Mouse (Mus musculus): ENCODE data around the gene Csrnp2. TPM values are rescaled to one million over a fixed set of nuclear protein-coding genes. Genes with fewer than 3 reads are reported as not detected.
"Not testable (repeated sequence)": the region's sequence is repeated elsewhere in the genome, so short reads cannot be mapped to it uniquely, and the experiment has no call there.

Csrnp2 gene
- polyA plus RNA-seq, 1 experiment from 2014 or later = 13.6 TPM

- WGBS = 88% methylated on average over 13 of the region's 13 CpGs
- Histone ChIP-seq H3K36me3 (peaks cover 84% of the 10 kb centered on the region), H3K4me1 (peaks cover 16% of the 10 kb centered on the region), H3K27ac (no peak overlapping the region), H3K4me3 (no peak overlapping the region), H3K9me3 (no peaks in the 10 kb centered on the region), H3K27me3 (ENCODE audit: insufficient read depth, poor library complexity, severe bottlenecking) (no peaks in the 10 kb centered on the region)
- no peak for DNase-seq (ENCODE audit: low spot score)
Measured at GRCm38 (mm10) chr15:100508454-100509167, 13.3 kb upstream of the Csrnp2 start.

DNA sequence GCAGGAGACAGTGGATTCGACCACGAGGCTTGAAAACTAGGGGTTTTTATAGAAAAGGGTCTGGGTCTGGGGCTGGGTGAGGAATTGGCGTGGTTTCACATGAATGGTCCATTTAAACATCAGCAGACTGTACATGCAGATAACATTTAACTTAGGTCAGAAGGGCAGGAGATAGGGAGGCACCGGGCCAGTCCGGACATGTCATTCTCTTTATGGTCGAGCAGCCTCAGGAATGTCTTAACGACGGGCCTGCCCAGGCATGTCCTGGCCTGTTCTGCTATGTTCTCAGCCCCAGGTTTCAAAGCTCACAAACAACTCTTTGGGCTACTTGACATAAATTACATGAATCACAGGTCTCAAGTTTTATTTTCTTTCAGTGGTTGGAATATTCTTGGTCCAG, 4.2 kb upstream of the Csrnp2 start:
- H3K27ac ChIP-seq; H3K9me3 ChIP-seq; H3K27me3 ChIP-seq (ENCODE audit: insufficient read depth, poor library complexity, severe bottlenecking); H3K4me3 ChIP-seq; DNase-seq (ENCODE audit: low spot score): not testable (repeated sequence)
- Histone ChIP-seq H3K4me1 (peaks cover 19% of the 10 kb centered on the region), H3K36me3 (peaks cover 14% of the 10 kb centered on the region; the same call in 1 of the 2 replicates)
- 60% methylated on average over 8 of the region's 8 CpGs for WGBS

DNA sequence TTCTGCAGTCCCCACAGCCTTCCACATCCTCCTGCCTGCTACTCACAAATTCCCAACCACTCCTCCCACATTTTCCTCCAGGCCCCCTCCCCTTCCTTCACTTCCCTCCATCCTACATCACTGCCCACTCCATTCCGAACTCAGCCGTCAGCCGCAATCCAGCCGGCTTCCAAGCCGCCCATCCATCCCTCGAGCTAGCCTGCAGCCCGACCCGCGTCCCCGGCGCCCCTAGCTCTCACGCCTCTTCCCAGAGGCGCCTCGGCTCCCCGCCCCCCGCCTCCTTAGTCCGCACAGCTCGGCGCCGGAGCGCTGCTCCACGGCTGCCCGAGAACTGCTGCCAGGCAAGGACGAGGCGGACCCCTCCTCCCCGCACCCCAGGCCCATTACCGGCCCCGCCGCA, 641 bp downstream of the Csrnp2 start:
- Histone ChIP-seq H3K27ac (peak overlapping the region; percentile 93), H3K4me3 (peak overlapping the region; percentile 75), H3K36me3 (no peaks in the 10 kb centered on the region), H3K4me1 (peaks cover 50% of the 10 kb centered on the region), H3K9me3 (no peaks in the 10 kb centered on the region), H3K27me3 (ENCODE audit: insufficient read depth, poor library complexity, severe bottlenecking) (no peaks in the 10 kb centered on the region)
- under 1% methylated on average over 29 of the region's 29 CpGs for WGBS
- no peak for DNase-seq (ENCODE audit: low spot score)

DNA sequence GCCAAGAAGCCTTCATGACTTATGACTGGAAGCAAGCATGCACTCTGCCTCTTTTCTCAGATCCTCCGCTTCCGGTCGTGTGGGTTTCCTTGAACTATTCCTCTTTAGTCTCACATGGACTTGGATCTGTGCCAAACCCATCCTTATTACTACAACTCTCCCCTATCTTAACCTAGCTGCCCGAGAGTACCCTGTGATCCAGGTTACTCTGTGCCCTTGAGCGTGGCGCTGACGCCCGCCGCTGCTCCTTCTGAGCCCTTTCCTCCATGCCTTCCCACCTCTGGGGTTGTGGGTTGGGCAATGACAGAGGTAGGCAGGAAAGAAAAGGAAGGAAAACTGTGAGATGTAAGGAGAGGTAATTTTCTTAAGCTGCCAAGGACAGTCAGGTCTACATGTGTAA, 3.3 kb downstream of the Csrnp2 start:
- Histone ChIP-seq H3K4me3 (no peak overlapping the region), H3K9me3 (no peaks in the 10 kb centered on the region), H3K36me3 (peaks cover 23% of the 10 kb centered on the region), H3K27ac (no peak overlapping the region), H3K27me3 (ENCODE audit: insufficient read depth, poor library complexity, severe bottlenecking) (no peaks in the 10 kb centered on the region), H3K4me1 (peaks cover 73% of the 10 kb centered on the region)
- DNase-seq (ENCODE audit: low spot score) = no peak
- 77% methylated on average over 9 of the region's 9 CpGs for WGBS

- WGBS = 78% methylated on average over 15 of the region's 15 CpGs
- H3K36me3 ChIP-seq = peaks cover 49% of the 10 kb centered on the region
- H3K9me3 ChIP-seq = no peaks in the 10 kb centered on the region
- H3K27me3 ChIP-seq (ENCODE audit: insufficient read depth, poor library complexity, severe bottlenecking) = no peaks in the 10 kb centered on the region
- no peak overlapping the region for H3K4me3 ChIP-seq
- no peak for DNase-seq (ENCODE audit: low spot score)
- peaks cover 75% of the 10 kb centered on the region for H3K4me1 ChIP-seq
- no peak overlapping the region for H3K27ac ChIP-seq
Measured at GRCm38 (mm10) chr15:100489263-100489662, 6.0 kb downstream of the Csrnp2 start.

DNA sequence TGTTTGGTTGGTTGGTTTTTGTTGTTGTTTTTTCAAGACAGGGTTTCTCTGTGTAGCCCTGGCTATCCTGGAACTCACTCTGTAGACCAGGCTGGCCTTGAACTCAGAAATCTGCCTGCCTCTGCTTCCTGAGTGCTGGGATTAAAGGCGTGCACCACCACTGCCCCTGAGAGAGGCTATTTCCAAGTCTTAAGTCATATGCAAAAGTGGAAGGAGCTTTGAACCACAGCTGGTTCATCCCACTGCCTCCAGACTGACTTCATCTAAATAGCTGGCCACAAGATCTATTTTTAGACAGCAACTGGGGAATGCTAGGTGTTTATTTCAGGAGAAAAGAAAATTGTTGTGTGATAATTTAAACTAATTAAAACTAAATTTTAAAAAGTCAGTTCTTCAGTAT, 7.0 kb downstream of the Csrnp2 start:
- peaks cover 65% of the 10 kb centered on the region for H3K4me1 ChIP-seq
- H3K9me3 ChIP-seq; H3K4me3 ChIP-seq; DNase-seq (ENCODE audit: low spot score); H3K27me3 ChIP-seq (ENCODE audit: insufficient read depth, poor library complexity, severe bottlenecking); H3K27ac ChIP-seq: not testable (repeated sequence)
- H3K36me3 ChIP-seq = peaks cover 59% of the 10 kb centered on the region
- 81% methylated on average over 1 of the region's 1 CpGs for WGBS

GRCm38 (mm10) chr15:100487050-100487449, 8.2 kb downstream of the Csrnp2 start:
- Histone ChIP-seq H3K4me1 (peaks cover 58% of the 10 kb centered on the region), H3K9me3 (no peaks in the 10 kb centered on the region), H3K27me3 (ENCODE audit: insufficient read depth, poor library complexity, severe bottlenecking) (no peaks in the 10 kb centered on the region), H3K36me3 (peaks cover 71% of the 10 kb centered on the region), H3K4me3 (no peak overlapping the region), H3K27ac (0 out of 2 replicates have a peak overlapping the region, but pooled peaks have one; percentile 19)
- 79% methylated on average over 2 of the region's 2 CpGs for WGBS
- DNase-seq (ENCODE audit: low spot score) = no peak

DNA sequence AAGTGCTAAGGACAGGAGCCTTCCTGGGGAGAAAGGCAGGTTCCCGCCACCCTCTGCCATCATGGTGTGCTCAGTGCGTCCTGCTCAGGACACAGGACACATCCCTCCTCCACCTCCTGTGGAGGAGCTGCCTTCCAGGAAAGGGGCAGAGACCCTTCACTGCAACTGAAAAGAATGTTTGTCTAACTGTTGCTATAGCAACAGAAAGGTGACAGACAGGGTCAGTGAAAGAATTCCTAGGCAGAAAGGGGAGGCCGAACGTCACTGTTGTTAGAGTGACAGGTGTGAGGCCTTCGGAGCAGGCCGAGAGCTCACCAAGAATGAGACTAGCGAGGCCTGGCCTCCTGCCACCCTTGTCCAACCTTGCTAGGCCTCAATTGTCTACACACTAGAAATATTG, 8.8 kb downstream of the Csrnp2 start:
- WGBS = 48% methylated on average over 7 of the region's 7 CpGs
- peaks cover 77% of the 10 kb centered on the region for H3K36me3 ChIP-seq
- no peaks in the 10 kb centered on the region for H3K27me3 ChIP-seq (ENCODE audit: insufficient read depth, poor library complexity, severe bottlenecking)
- no peak overlapping the region for H3K4me3 ChIP-seq
- H3K27ac ChIP-seq = 0 out of 2 replicates have a peak overlapping the region, but pooled peaks have one; percentile 19
- H3K9me3 ChIP-seq = no peaks in the 10 kb centered on the region
- no peak for DNase-seq (ENCODE audit: low spot score)
- peaks cover 54% of the 10 kb centered on the region for H3K4me1 ChIP-seq

- no peaks in the 10 kb centered on the region for H3K27me3 ChIP-seq (ENCODE audit: insufficient read depth, poor library complexity, severe bottlenecking)
- WGBS = 87% methylated on average over 3 of the region's 3 CpGs
- H3K4me1 ChIP-seq = peaks cover 47% of the 10 kb centered on the region
- no peak overlapping the region for H3K4me3 ChIP-seq
- no peaks in the 10 kb centered on the region for H3K9me3 ChIP-seq
- no peak overlapping the region for H3K27ac ChIP-seq
- peaks cover 86% of the 10 kb centered on the region for H3K36me3 ChIP-seq
- no peak for DNase-seq (ENCODE audit: low spot score)
Measured at GRCm38 (mm10) chr15:100485576-100485975, 9.7 kb downstream of the Csrnp2 start.

DNA sequence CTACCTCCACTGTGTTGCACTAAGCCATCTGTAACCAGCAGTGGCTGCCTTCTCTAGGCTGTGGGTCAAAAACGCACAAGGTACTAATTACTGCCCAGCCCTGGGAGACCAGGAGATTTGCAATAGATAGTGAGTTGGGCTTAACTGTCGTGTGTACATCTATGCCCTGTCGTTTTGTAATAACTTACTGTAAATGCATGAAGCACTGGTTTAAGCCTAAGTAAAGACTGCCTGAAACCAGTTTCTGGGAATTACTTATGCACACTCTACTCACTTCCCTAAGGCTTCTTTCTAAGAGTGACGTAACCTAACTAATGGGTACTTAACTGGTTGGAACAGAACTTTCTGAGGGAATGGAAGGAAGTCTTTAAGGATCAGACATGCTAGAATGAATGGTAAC, 16.4 kb downstream of the Csrnp2 start:
- Histone ChIP-seq H3K4me3 (no peak overlapping the region), H3K27me3 (ENCODE audit: insufficient read depth, poor library complexity, severe bottlenecking) (no peaks in the 10 kb centered on the region), H3K27ac (no peak overlapping the region), H3K36me3 (peaks cover 95% of the 10 kb centered on the region), H3K9me3 (no peaks in the 10 kb centered on the region), H3K4me1 (no peaks in the 10 kb centered on the region)
- 84% methylated on average over 4 of the region's 4 CpGs for WGBS
- no peak for DNase-seq (ENCODE audit: low spot score)

DNA sequence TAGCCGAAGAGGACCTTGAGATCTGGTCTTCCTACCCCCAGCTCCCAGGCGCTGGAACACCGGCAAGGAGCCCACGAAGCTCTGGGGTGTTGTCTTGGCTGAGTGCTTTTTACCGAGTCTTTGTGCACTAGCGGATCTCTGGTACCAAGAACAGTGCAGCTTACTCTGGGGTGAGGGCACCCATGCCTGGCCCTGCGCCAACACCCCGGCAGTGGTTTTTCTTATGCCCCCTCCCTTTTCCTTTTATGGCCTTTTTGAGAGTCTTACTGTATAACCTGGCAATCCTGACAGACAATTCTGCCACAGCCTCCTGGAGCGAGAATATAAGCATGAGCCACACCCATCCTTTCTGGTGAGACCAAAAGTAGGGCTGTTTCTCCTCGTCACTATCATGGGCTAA, 16.9 kb downstream of the Csrnp2 start:
- Histone ChIP-seq H3K27me3 (ENCODE audit: insufficient read depth, poor library complexity, severe bottlenecking) (no peaks in the 10 kb centered on the region), H3K4me3 (no peak overlapping the region), H3K4me1 (no peaks in the 10 kb centered on the region), H3K27ac (no peak overlapping the region), H3K9me3 (no peaks in the 10 kb centered on the region), H3K36me3 (peaks cover 95% of the 10 kb centered on the region)
- DNase-seq (ENCODE audit: low spot score) = no peak
- WGBS = 86% methylated on average over 10 of the region's 10 CpGs

DNA sequence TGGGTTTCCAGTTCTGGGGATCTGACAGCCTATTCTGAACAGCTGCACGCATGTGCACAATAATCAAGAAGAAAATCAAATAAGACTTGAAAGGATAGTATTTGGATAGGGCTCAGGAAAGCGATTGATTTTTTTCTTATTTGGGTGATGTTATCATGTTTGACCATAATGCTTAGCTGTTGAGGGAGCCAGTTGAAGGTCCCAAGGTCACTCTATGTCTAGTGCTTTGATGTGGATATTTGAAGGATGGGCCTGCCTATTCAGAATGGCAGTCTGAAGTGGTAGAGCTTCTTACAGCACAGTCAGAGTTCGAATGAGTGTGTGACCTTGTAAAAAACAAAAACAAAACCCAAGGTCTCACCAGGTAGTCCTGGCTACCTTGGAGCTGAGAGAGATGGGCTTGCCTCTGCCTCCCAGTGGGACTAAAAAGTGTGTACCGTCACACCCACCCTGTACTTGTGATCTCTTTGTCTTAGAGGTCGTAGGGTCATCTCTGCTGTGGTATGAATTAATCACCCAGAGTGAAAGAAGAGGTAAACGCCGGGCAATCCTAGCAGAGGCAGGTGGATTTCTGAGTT, 21.3 kb downstream of the Csrnp2 start:
- 77% methylated on average over 7 of the region's 7 CpGs for WGBS
- Histone ChIP-seq H3K9me3 (no peaks in the 10 kb centered on the region), H3K36me3 (peaks cover 82% of the 10 kb centered on the region)

DNA sequence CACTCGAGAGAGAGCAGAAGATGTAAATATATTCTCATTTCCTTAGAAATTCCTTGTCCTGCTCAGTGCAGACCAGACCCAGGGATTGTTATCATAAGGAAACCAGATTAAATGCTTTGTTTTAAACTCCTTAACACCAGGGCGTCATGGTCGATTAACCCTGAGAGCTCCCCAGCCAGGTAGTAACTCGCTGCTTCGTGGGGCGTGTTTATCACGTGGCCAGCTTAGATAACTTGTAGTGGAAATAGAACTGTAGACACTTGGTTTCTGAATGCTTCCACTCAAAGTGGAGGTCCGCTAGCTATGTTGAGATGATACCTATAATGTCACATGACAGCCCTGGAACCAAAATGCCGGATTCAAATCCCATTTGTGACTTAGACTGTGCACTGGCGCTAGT, 25.3 kb downstream of the Csrnp2 start:
- 49% methylated on average over 10 of the region's 10 CpGs for WGBS
- DNase-seq (ENCODE audit: low spot score) = no peak
- H3K4me1 ChIP-seq = peaks cover 21% of the 10 kb centered on the region
- no peaks in the 10 kb centered on the region for H3K27me3 ChIP-seq (ENCODE audit: insufficient read depth, poor library complexity, severe bottlenecking)
- H3K36me3 ChIP-seq = peaks cover 44% of the 10 kb centered on the region
- H3K27ac ChIP-seq = no peak overlapping the region
- no peaks in the 10 kb centered on the region for H3K9me3 ChIP-seq
- H3K4me3 ChIP-seq = peak overlapping the region; percentile 76

More for the DNA sequence above, 21.3 kb downstream of the Csrnp2 start:
- Histone ChIP-seq H3K4me1 (peaks cover 13% of the 10 kb centered on the region), H3K27ac (no peak overlapping the region), H3K27me3 (ENCODE audit: insufficient read depth, poor library complexity, severe bottlenecking) (no peaks in the 10 kb centered on the region), H3K4me3 (no peak overlapping the region)
- DNase-seq (ENCODE audit: low spot score) = no peak

Data from heart, embryonic 10.5 days (tissue).